Mouse (Mus musculus): ENCODE data around the gene Sqstm1. TPM values are rescaled to one million over a fixed set of nuclear protein-coding genes. Genes with fewer than 3 reads are reported as not detected.

The Sqstm1 gene
- polyA plus RNA-seq, 1 experiment from 2014 or later: 210 TPM

Other genes with a start within 250 kb of the Sqstm1 start
- 59.1 and 62.4 TPM in 2 replicates for gene Rnf130, start 185.5 kb downstream of the Sqstm1 start, polyA plus RNA-seq (2016; fragmentation: Nextera tagmentation; extraction: Ambion mirVana)
- 39.3 and 40.9 TPM in 2 replicates for gene Tbc1d9b, start 79.4 kb downstream of the Sqstm1 start, polyA plus RNA-seq (2016; fragmentation: Nextera tagmentation; extraction: Ambion mirVana)
- gene Mrnip, start 36.4 kb downstream of the Sqstm1 start, polyA plus RNA-seq (2016; fragmentation: Nextera tagmentation; extraction: Ambion mirVana): 23.1 and 26.1 TPM in 2 replicates
- 21.5 and 29.9 TPM in 2 replicates for gene Mgat4b, start 63 bp upstream of the Sqstm1 start, polyA plus RNA-seq (2016; fragmentation: Nextera tagmentation; extraction: Ambion mirVana)
- 1.4 and 1.8 TPM in 2 replicates for gene Ltc4s, start 27.8 kb upstream of the Sqstm1 start, polyA plus RNA-seq (2016; fragmentation: Nextera tagmentation; extraction: Ambion mirVana)
- gene Maml1, start 81.5 kb upstream of the Sqstm1 start, polyA plus RNA-seq (2016; fragmentation: Nextera tagmentation; extraction: Ambion mirVana): 4.7 and 5.9 TPM in 2 replicates
- 242 and 331 TPM in 2 replicates for gene Canx, start 114.8 kb upstream of the Sqstm1 start, polyA plus RNA-seq (2016; fragmentation: Nextera tagmentation; extraction: Ambion mirVana)
- 0.24 TPM in 1 of 2 replicates, not detected in the other for gene Cby3, start 143.6 kb upstream of the Sqstm1 start, polyA plus RNA-seq (2016; fragmentation: Nextera tagmentation; extraction: Ambion mirVana)
- gene Hnrnph1, start 166.2 kb upstream of the Sqstm1 start, polyA plus RNA-seq (2016; fragmentation: Nextera tagmentation; extraction: Ambion mirVana): 502 and 622 TPM in 2 replicates
- gene Rufy1, start 220.3 kb upstream of the Sqstm1 start, polyA plus RNA-seq (2016; fragmentation: Nextera tagmentation; extraction: Ambion mirVana): 20.9 and 22.5 TPM in 2 replicates

Measured in hindbrain, embryonic 10.5 days (tissue).